Mouse (Mus musculus) stomach, postnatal 0 days (tissue): ENCODE measurements around the gene Txlnb.

ENCODE experiments used
- CTCF ChIP-seq: IDR thresholded peaks from 2 replicates; pipeline ENCODE4 v1.5.1; 2016; ENCODE audit warnings: antibody characterized with exemption, low read depth, mild to moderate bottlenecking, moderate library complexity
- EP300 ChIP-seq: optimal IDR thresholded peaks from 2 replicates; pipeline ENCODE3; 2016; ENCODE audit warnings: antibody characterized with exemption

DNA sequence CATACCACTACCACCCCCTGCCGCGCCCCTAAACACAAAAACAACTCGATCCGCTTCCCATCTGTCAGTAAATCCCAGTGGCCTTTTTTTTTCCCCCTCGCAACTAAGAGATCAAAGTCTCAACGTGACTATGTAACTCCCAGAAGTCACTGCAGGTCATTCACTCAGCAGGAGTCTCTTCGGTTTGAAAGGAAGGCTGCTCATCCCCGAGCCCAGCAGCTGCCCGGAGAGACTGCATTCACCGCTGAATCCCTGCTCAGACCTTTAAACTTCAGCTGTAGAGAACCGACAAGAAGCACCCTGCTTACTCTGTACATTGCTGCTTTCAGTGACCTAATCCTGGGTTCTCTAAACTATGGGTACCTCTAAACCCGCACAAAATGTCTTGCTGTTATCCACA is 31.4 kb downstream of the Txlnb start:
- TF ChIP-seq CTCF (no peak), EP300 (no peak)
